Mouse (Mus musculus) limb, embryonic 10.5 days (tissue): ENCODE measurements around the gene Gm3183. TPM values are rescaled to one million over a fixed set of nuclear protein-coding genes. Genes with fewer than 3 reads are reported as not detected.
"Not testable (repeated sequence)": the region's sequence is repeated elsewhere in the genome, so short reads cannot be mapped to it uniquely, and the experiment has no call there.

Experiments used
- DNase-seq: peaks from one replicate; pipeline ENCODE4 v3.0.0-alpha.2; 2017; ENCODE audit warnings: low spot score
- H3K27ac ChIP-seq: fragments of 300-500 bp; sonication (generic); 2 replicates; pipeline ENCODE4 v1.5.1; 2016; ENCODE audit warnings: mild to moderate bottlenecking
- H3K27me3 ChIP-seq: fragments of 300-500 bp; sonication (generic); 2 replicates; pipeline ENCODE4 v1.6.1; 2016; ENCODE audit warnings: low read depth, mild to moderate bottlenecking; ENCODE audit not compliant: poor library complexity, severe bottlenecking
- H3K36me3 ChIP-seq: fragments of 300-500 bp; sonication (generic); 2 replicates; pipeline ENCODE4 v1.6.1; 2016; ENCODE audit warnings: mild to moderate bottlenecking, moderate library complexity
- H3K4me1 ChIP-seq: fragments of 300-500 bp; sonication (generic); 2 replicates; pipeline ENCODE4 v1.6.1; 2016
- H3K4me3 ChIP-seq: fragments of 300-500 bp; sonication (generic); 2 replicates; pipeline ENCODE4 v1.5.1; 2016; ENCODE audit warnings: mild to moderate bottlenecking, moderate library complexity
- H3K9me3 ChIP-seq: fragments of 300-500 bp; sonication (generic); replicated peaks from 2 replicates; pipeline ENCODE4 v1.6.1; 2016; ENCODE audit warnings: mild to moderate bottlenecking
- WGBS: fragments of 180-500 bp; shearing (Covaris S2); methylation state at CpG from one replicate; pipeline ENCODE4 v1.1.7; 2016; 5-methylcytosine and 5-hydroxymethylcytosine counted together
- polyA plus RNA-seq: library from polyadenylated mRNA; unstranded; fragments of >200 nt; fragmentation: Nextera tagmentation; extraction: Ambion mirVana; gene quantifications from 2 replicates; pipeline ENCODE4 v1.2.1, GENCODE M21; 2016

Gene Gm3183
- not detected in 2 replicates for polyA plus RNA-seq

- H3K9me3 ChIP-seq = not testable (repeated sequence)
- no CpG with 5 or more reads among the region's 1 CpGs for WGBS
Measured at GRCm38 (mm10) chr5:94865136-94865535, at the start of gene Gm3183. Gene Gm3183, plus strand, starts transcription at chr5:94865436.

More at GRCm38 (mm10) chr5:94865136-94865535, at the start of gene Gm3183:
- not testable (repeated sequence) for H3K4me1 ChIP-seq, H3K36me3 ChIP-seq, H3K4me3 ChIP-seq, DNase-seq, H3K27ac ChIP-seq, H3K27me3 ChIP-seq

Other genes starting within 250 kb of the Gm3183 start
- 0.09 TPM in 1 of 2 replicates, not detected in the other for gene Gm3147, start 249.1 kb upstream of the Gm3183 start, polyA plus RNA-seq
- gene Gm6509, start 241.5 kb upstream of the Gm3183 start, polyA plus RNA-seq = not detected in 2 replicates
- not detected in 2 replicates for gene Gm6205, start 217.1 kb upstream of the Gm3183 start, polyA plus RNA-seq
- gene Gm6367, start 123.2 kb downstream of the Gm3183 start, polyA plus RNA-seq = not detected in 2 replicates
- not detected in 2 replicates for gene Gm7942, start 241.5 kb downstream of the Gm3183 start, polyA plus RNA-seq